Mouse (Mus musculus) testis, adult 2 months (tissue): Measurements from ENCODE around the gene Lrmp. TPM values are rescaled to one million over a fixed set of nuclear protein-coding genes. Genes with fewer than 3 reads are reported as not detected.

ENCODE experiments used
- H3K27ac ChIP-seq: fragments of 200-500 bp; 2 replicates; pipeline ENCODE4 v1.5.1; 2012; ENCODE audit warnings: low read depth, low read length; ENCODE audit not compliant: control insufficient read depth, insufficient read depth
- H3K27me3 ChIP-seq: fragments of 200-500 bp; 2 replicates; pipeline ENCODE4 v1.6.1; 2012; ENCODE audit warnings: mild to moderate bottlenecking, low read length, moderate library complexity; ENCODE audit not compliant: control insufficient read depth, insufficient read depth
- H3K36me3 ChIP-seq: fragments of 200-500 bp; 2 replicates; pipeline ENCODE4 v1.6.1; 2012; ENCODE audit warnings: mild to moderate bottlenecking, low read length; ENCODE audit not compliant: control insufficient read depth, insufficient read depth
- H3K4me1 ChIP-seq: fragments of 200-500 bp; 2 replicates; pipeline ENCODE4 v1.6.1; 2012; ENCODE audit warnings: low read length; ENCODE audit not compliant: control insufficient read depth, insufficient read depth
- H3K4me3 ChIP-seq: fragments of 200-500 bp; 2 replicates; pipeline ENCODE4 v1.5.1; 2012; ENCODE audit warnings: low read depth, mild to moderate bottlenecking, low read length, moderate library complexity, mixed read lengths; ENCODE audit not compliant: control insufficient read depth
- CTCF ChIP-seq: fragments of 200-500 bp; IDR thresholded peaks from 2 replicates; pipeline ENCODE4 v1.5.1; 2012; ENCODE audit warnings: low read depth, mild to moderate bottlenecking, inconsistent platforms, low read length, moderate library complexity; ENCODE audit not compliant: control insufficient read depth, insufficient read depth, insufficient replicate concordance
- POLR2A ChIP-seq: fragments of 200-500 bp; IDR thresholded peaks from 2 replicates; pipeline ENCODE4 v1.6.1; 2012; ENCODE audit warnings: low read depth, mild to moderate bottlenecking, inconsistent platforms, low read length, moderate library complexity; ENCODE audit not compliant: control insufficient read depth
- polyA plus RNA-seq: library from polyadenylated mRNA; depleted of rRNA; stranded (reverse); fragments of >200 nt; gene quantifications from 2 replicates; pipeline ENCODE4 v1.2.3, GENCODE M21; 2012; rRNA removed

The Lrmp gene
- polyA plus RNA-seq, 1 experiment: 2.4 TPM

DNA sequence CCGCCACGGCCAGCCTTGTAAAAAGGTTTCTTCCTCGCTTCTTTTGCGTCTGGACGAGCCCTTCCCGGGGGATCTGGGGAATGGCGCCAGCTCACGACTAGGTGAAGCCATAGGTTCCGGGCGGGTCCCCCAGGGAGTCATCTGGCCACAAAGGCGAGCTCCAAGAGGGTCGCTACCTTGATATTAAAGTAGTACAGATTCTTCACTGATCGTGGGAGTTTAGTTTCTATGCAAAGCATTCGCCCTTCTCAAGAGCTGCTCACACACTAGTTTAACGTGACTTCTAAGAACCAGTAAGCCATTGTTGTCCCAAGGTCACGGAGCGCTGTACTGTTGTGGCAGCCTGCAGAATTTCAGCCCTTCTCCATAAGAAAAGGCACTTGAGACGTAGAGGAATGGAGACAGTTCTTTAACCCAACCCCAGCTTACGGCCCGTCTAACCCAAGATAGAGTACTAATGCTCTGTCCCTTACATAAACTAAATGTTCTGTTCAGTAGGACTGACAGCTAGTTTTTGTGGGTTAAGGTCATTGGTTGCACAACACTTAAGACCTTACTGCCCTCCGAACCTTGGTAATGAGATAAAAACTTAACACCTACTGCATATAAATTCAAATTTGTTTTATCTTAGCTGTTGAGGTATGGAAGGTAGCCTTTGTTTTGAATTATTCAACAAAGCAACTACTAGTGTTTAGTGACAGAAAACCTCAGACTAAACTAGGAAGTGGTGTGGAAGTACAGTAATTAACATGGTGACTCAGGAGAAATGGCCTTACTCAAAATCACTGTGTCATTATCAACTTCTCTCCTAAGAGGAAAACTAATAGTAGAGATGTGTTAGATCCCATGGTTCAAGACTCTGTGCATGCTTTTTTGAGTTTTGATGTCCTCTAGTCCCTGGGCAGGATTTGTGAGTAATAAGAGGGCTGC is 96.2 kb downstream of the Lrmp start:
- Histone ChIP-seq H3K27ac (peak overlapping the region; percentile 86), H3K27me3 (no peaks in the 10 kb centered on the region), H3K4me1 (peaks cover 2% of the 10 kb centered on the region), H3K36me3 (no peaks in the 10 kb centered on the region), H3K4me3 (peak overlapping the region; percentile 97)
- TF ChIP-seq CTCF (no peak), POLR2A (no peak)

- TF ChIP-seq POLR2A (no peak), CTCF (no peak)
- no peak overlapping the region for H3K27ac ChIP-seq
These were observed 98.5 kb downstream of the Lrmp start for GRCm38 (mm10) chr6:145213916-145214315.

DNA sequence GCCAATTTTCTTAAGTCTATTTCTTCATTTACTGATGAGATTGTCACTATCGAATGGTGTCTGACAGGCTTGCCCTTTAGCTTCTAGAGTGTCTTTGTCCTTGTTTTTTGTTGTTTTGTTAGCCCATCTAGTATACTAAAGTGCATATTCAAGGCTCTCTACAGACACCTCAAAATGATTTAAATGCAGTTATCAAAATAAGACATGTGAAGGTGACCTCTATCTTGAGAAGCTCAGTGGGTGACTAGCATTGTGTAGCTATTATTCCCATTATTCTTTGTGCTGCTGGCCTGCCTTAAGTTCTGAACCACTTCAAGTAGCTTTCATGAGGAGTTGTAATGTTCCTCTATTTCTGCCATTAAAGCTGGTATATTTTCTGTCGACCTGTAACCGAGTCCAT is 100.4 kb downstream of the Lrmp start:
- no peak overlapping the region for H3K27ac ChIP-seq
- no peak overlapping the region for H3K4me3 ChIP-seq
- H3K4me1 ChIP-seq: no peaks in the 10 kb centered on the region; the same call in 1 of the 2 replicates
- H3K36me3 ChIP-seq: no peaks in the 10 kb centered on the region
- no peaks in the 10 kb centered on the region for H3K27me3 ChIP-seq
- TF ChIP-seq POLR2A (no peak), CTCF (no peak)

More at GRCm38 (mm10) chr6:145213916-145214315, 98.5 kb downstream of the Lrmp start:
- peaks cover 2% of the 10 kb centered on the region for H3K4me1 ChIP-seq
- H3K4me3 ChIP-seq: no peak overlapping the region
- no peaks in the 10 kb centered on the region for H3K36me3 ChIP-seq
- no peaks in the 10 kb centered on the region for H3K27me3 ChIP-seq

GRCm38 (mm10) chr6:145224246-145224645 is 108.8 kb downstream of the Lrmp start:
- no peak overlapping the region for H3K4me3 ChIP-seq
- no peak for TF ChIP-seq POLR2A
- TF ChIP-seq CTCF: no peak
- H3K4me1 ChIP-seq: no peaks in the 10 kb centered on the region
- H3K27ac ChIP-seq: no peak overlapping the region
- no peaks in the 10 kb centered on the region for H3K27me3 ChIP-seq
- H3K36me3 ChIP-seq: peaks cover 1% of the 10 kb centered on the region

Other genes starting within 250 kb of the Lrmp start
- 0.19 and 0.21 TPM in 2 replicates for gene Bcat1, start 39.5 kb upstream of the Lrmp start, polyA plus RNA-seq
- 33.6 and 37.0 TPM in 2 replicates for gene Casc1, start 95.4 kb downstream of the Lrmp start, polyA plus RNA-seq
- 4.9 and 6.3 TPM in 2 replicates for gene Etfrf1, start 95.5 kb downstream of the Lrmp start, polyA plus RNA-seq
- gene Kras, start 134.6 kb downstream of the Lrmp start, polyA plus RNA-seq: 8.0 and 8.9 TPM in 2 replicates